Mouse (Mus musculus) gastrocnemius, adult 18-20 months (tissue): Measurements from ENCODE around the gene Lrmp. TPM values are rescaled to one million over a fixed set of nuclear protein-coding genes. Genes with fewer than 3 reads are reported as not detected.

Experiments used
- DNase-seq: peaks from one replicate; pipeline ENCODE4 v3.0.0; 2021; ENCODE audit warnings: low spot score
- total RNA-seq, 2 experiments: library from RNA; stranded (reverse); gene quantifications; 2 replicates each; pipeline ENCODE4 v1.2.3; 2021

Lrmp gene
- total RNA-seq, 2 experiments from 2014 or later: 0.37 to 0.55 TPM

DNA sequence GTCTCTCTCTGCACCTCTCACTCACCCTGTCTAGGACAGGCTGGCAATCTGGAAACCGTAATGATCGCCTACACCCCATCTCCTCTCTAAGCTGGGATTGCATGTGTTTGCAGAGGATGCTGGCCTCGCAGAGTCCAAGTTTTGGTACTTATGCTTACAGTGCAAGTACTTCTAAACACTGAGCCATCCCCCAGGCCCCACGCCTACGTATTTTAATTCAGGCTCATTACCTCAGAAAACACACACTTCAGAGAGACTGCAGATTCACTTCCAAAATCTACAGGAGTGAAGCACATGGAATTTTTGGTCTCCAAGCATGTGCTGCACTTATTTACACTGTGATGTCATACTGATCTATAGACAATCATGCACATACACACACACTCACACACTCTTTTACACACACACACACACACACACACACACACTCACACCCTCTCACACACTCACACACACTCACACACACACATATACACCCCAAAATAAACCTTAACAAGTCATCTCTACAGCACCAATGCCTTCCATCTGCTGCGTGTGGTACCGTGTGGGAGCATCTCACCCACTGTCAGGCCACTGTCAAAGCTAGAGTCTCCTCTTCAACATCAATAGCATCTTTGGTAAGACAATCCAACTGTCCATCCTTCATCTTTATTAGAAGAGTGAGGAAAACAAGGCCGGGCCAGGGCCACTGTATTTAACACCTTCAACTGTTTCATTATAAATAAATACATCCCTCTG lies 82.7 kb downstream of the Lrmp start:
- no peak for DNase-seq

DNA sequence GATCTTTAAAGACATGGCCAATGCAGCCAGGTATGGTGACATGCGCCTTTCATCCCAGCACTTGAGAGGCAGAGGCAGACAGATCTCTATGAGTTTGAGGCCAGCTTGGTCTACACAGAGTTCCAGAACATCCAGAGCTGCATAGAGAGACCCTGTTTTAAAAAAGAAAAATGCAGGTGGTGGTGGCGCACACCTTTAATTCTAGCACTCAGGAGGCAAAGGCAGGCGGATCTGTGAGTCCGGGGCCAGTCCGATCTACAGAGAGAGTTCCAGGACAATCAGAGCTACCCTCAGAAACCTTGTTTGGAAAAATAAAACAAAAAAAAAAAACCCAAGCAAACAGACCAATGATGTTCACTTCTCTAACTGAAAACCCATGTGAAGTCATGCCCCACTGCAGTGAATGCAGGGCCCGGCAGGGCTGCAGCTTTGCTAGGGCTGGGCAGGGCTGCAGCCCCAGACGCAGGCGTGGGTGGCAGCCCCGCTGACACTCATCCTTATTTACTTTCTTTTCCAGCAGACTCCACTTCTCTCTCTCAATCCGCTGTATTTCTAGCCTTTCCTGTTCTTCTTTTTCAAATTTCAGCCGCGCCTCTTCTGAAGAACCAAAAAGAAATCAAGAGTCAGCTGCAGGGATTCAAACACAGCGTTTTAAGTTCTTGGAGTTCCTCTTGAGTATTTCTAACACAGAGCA lies 87.1 kb downstream of the Lrmp start:
- DNase-seq: no peak

DNA sequence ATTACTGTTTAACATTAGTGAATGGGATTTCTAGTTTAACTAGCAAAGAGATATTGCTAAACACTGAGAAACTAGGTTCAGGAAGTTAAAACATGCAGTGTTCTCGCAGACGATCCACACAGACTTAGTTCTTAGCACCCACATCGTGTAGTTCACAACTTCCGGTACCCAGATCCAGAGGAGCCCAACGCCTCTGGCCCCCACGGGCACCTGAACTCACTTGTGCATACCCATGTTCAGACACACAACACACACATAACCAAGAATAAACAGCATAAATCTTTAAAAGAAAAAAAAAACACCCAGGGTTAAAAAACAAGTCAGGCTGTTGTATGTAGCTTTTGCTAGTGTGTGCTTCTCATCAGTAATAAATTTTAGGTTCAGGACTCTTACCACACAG lies 89.0 kb downstream of the Lrmp start:
- no peak for DNase-seq

DNA sequence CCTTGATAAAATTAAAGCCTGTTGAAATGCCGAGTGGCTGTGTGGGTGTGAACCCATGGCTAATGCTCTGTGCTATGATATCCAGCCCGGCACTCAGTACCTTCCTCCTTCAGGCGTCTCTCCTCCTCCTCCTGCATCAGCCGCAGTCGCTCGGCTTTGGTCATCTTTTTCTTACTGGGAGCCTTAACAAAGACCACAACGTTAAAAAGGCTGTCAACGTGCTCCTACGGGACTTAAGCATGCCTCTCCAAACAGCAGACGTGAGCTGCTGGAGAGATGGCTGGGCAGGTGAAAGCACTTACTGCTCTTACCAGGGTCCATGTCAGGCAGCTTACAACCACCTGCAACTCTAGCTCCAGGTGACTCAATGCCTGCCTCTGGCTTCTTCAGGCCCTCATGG lies 89.7 kb downstream of the Lrmp start:
- no peak for DNase-seq

DNA sequence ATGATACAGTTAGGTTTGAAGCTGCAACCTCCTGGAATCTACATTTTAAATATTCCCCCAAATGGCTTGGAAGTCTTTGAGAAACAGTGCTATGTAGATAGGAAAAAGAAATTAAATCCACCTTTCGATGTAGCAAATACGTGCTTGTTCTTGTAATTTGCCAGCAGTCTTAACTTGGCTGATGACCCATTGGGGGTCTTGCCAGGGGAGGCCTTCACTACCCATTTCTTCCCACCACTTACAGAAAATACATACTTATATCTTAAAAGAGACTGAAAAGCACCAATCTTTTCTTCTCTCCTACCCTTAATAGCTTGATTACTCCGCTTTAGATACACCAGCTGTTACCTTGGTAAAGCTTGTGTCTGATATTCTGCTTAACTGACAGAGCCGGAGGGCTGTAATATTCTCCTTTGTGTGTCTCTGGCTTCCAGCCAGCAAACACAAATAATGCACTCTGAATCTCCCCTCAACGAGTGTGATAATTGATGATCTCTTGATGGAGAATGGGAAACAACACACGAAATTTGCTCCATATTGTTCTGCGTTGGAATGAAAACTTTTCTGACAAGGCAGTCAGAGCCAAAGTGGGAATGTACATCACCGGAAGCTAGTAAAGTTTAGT lies 94.7 kb downstream of the Lrmp start:
- no peak for DNase-seq

DNA sequence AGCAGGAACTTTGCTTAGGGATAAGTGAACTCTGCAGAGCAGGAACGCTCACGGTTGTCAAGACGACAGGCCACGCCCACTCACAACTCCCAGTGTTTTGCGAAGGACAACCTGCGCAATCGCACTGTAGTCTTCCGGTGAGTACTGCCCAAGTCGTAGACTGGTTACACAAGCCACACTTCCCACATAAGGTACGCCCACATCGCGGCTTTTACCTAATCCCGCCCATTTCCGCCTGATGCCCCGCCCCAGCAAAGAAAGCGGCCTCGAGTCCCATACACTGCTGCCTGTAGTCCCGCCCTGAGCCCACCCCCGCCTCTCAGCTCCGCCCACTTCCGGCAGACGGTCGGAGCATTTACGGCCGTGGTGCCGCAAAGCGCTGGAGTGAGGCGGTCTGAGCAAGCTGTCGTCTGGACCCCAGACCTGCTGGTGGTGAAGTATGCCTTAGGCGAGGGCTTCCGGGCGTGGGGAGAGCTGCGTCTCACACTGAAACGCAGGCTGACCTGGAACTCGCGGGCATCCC lies 95.4 kb downstream of the Lrmp start, which contains the start of the genes Casc1 and Etfrf1:
Gene Casc1, minus strand, starts transcription at position 190 of the 523 bp plus-strand sequence.
Gene Etfrf1, plus strand, starts transcription at position 319 of the 523 bp plus-strand sequence.
- peak; percentile 99 for DNase-seq

DNA sequence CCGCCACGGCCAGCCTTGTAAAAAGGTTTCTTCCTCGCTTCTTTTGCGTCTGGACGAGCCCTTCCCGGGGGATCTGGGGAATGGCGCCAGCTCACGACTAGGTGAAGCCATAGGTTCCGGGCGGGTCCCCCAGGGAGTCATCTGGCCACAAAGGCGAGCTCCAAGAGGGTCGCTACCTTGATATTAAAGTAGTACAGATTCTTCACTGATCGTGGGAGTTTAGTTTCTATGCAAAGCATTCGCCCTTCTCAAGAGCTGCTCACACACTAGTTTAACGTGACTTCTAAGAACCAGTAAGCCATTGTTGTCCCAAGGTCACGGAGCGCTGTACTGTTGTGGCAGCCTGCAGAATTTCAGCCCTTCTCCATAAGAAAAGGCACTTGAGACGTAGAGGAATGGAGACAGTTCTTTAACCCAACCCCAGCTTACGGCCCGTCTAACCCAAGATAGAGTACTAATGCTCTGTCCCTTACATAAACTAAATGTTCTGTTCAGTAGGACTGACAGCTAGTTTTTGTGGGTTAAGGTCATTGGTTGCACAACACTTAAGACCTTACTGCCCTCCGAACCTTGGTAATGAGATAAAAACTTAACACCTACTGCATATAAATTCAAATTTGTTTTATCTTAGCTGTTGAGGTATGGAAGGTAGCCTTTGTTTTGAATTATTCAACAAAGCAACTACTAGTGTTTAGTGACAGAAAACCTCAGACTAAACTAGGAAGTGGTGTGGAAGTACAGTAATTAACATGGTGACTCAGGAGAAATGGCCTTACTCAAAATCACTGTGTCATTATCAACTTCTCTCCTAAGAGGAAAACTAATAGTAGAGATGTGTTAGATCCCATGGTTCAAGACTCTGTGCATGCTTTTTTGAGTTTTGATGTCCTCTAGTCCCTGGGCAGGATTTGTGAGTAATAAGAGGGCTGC lies 96.2 kb downstream of the Lrmp start:
- no peak for DNase-seq

DNA sequence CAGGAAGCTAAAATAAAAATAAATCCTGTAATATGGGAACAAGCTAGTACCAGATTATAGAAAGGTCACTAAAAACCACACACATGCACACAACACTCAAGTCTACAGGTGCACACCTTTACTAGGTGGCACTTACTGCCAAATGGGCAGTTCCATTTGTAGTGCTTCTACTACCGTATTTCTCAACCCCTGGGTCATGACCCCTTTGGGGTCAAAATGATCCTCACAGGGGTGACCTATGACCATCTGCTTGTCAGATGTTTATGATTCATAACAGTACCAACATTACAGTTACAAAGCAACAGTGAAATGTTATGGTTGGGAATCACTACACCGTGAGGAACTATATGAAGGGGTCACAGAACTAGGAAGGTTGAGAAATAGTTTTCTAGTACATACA lies 98.5 kb downstream of the Lrmp start:
- DNase-seq: no peak

DNA sequence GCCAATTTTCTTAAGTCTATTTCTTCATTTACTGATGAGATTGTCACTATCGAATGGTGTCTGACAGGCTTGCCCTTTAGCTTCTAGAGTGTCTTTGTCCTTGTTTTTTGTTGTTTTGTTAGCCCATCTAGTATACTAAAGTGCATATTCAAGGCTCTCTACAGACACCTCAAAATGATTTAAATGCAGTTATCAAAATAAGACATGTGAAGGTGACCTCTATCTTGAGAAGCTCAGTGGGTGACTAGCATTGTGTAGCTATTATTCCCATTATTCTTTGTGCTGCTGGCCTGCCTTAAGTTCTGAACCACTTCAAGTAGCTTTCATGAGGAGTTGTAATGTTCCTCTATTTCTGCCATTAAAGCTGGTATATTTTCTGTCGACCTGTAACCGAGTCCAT lies 100.4 kb downstream of the Lrmp start:
- no peak for DNase-seq

DNA sequence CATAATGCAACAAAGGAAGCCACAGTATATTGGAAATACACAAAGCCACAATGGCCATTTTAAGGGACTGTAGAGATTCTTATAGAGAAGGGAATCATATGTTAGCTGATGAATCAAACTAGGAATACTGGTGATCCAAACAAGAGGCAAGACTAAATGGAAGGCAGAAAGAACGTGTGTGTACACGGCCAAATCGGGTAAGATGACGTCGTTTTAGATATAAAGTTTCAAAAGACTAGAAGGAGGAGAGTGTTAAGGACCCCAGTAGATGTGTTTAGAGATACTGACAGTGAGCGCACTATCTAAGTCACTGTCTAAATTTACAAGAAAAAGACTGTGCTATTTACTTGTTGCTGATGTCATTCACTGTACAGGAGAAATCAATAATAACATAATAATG lies 108.8 kb downstream of the Lrmp start:
- no peak for DNase-seq

Other genes with a start within 250 kb of the Lrmp start
- under 1 TPM; 0.53 to 0.64 TPM for gene Bcat1, start 39.5 kb upstream of the Lrmp start, total RNA-seq
- under 1 TPM in 1 of 2 experiments, not detected in 1; 0.17 TPM for gene Casc1, start 95.4 kb downstream of the Lrmp start, total RNA-seq
- 10 to 100 TPM; 57.4 to 57.6 TPM for gene Etfrf1, start 95.5 kb downstream of the Lrmp start, total RNA-seq
- gene Kras, start 134.6 kb downstream of the Lrmp start, total RNA-seq: 10 to 100 TPM; 12.5 to 21.4 TPM